Mouse (Mus musculus): Measurements from ENCODE around the gene Gm20431.

The Gm20431 gene

DNA sequence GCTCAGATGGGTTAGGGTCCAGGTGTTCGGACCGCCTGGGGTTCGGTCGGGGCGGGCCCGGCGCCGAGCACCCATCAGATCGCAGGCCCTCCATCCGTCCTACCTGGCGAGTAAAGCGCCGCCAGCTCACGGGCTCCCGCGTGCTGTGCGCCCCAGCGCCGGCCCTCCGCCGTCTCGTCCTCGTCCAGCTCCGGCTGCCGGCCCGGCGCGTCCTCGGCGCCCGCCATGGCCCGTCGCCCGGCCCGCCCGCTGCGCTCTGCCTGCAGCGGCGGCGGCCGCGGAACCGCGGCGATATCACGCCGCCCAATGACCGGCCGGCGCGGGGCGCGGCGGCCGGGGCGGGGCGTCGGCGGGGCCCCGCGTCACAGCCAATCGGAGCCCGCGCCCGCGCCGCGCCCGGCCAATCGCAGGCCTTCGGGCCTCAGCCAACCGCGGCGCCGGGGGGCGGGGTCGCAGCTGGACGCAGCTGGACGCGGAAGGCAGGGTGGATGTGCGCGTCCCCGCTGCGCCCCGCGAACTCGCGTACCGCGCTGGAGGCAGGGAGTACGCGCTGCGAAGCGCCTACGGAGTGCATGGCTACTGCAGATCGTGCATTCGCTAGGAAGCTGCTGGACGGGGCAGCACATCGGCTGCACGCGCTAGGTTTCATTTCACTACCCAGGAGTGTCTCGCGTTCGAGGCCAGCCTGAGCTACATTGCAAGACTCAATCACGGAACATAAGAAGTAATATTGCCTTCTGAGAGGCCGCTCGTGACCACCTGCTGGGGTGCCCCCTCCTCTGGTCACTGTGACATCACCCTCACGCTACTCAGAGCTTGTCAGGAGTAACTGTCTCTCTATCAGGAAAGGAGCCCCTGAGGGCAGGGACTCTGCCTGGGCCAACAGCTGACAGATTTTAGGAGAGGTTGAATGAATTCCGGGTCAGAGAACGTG, at the start of gene Gm20431:
Gene Gm20431 (minus strand): TSS at position 227 of the 934 bp plus-strand sequence.
- in situ Hi-C loops (cut with MseI, MboI), result no loop called here

DNA sequence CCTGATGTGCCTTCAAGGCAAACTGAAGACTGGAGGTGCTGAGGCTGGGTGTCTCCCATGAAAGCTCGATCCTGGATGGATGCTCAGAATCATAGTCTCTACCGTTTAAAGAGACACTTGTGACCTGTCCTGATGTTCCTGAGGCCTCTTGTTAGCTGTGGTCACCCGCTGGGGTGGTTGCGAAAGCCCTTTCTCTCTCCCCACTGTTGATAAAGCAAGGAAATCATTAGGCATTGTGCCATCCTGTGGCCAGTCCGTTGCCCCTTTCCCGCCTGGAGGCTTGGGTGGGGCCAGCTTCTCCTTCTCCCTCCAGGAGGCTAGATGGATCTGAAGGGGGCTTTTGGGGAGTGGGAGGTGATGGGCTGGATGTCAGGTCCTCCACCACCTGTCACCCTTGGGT, 49.3 kb upstream of the Gm20431 start:
- in situ Hi-C loops (cut with MseI, MboI), result no loop called here

DNA sequence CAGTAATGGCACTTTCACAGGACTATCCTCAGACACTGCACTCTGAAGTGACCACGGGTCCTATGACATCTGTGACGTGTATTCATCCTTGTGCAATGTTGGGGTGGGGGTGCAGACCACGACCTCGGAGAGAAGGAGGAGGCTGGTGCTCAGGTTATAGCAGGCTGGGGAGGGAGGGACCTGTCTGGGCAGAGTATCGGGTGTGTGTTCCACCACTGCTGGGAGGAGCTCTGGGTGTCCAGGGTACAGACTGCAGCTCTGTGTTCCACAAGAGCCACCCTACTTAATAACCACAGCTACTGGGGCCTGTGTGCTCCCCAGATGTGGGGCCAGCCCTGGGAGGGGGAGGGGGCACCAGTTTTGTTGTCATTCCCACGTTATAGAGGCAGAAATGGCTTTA, 48.7 kb upstream of the Gm20431 start:
- in situ Hi-C loops (cut with MseI, MboI), result no loop called here

DNA sequence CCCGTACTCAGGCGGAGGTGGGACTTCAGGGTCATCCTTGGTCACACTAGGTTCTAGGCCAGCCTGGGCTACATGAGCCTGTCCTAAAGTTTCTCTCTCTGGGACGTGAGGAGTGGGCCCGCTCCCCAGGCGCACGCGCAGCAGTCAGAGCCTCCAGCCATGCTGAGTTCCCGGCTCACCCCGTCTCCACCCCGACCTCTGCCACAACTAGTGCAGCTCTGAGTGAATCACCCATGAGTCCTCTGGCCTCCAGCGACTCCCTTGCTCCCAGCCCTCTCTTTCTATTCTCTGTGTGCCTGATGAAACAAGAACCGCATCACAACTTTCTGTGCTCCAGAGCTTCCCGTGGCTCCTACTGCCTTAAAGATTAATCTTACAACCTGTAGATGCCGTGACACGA, 47.1 kb upstream of the Gm20431 start:
- in situ Hi-C loops (cut with MseI, MboI), result no loop called here

DNA sequence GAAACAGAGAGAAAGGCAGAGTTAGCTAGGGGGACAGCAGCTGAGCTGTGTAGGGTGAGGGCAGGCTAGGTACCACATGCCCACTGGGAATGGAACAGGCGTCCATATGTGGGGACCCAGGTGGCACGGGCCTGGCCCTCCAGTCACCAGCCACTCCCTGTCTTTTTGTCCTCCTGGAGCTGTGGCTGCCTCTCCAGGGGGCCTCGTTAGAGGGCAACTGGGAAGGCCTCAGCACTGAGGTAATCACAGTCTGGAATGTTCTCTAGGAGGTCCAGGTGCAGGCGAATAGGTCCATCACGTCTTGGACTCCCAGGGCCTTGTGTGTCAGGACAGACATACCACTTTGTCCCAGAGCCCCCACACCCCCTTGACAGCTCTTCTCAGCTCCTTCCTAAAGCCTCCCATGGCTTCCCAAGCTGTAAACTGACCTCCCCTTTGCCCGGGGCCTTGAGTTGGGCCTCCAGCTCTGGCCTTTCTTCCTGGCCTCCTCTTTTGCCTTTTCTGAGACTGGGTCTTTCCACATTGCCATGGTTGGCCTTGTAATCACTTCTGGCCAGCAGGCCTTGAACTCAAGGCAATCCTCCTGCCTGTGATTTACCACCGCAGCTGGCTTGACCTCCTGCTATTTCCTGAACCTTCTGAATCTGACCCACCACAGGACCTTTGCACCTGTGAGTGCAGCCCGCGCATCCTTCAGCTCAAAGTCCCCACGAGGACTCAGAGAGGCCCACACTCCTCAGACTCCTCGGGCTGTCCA, 45.1 kb upstream of the Gm20431 start:
- in situ Hi-C loops (cut with MseI, MboI), result no loop called here

DNA sequence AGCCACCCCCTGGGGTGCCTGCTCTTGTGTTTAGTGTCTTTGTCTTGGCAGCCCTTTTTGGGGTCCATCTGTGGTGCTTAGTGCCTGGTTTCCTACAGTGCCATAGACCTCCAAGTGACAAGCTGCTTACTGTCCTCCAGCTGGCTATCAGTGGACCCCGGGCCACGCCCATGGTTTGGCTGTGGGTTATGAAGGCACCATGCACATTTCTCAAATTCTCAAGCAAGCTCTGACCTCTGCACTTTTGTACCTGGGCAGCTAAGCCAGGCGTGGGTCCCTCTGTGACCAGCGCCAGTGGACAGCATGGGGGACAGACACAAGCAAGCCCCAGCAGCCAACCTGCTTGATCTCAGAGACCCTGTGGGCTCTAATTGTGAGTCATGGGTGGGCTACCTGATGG, 43.1 kb upstream of the Gm20431 start:
- in situ Hi-C loops (cut with MseI, MboI), result no loop called here

DNA sequence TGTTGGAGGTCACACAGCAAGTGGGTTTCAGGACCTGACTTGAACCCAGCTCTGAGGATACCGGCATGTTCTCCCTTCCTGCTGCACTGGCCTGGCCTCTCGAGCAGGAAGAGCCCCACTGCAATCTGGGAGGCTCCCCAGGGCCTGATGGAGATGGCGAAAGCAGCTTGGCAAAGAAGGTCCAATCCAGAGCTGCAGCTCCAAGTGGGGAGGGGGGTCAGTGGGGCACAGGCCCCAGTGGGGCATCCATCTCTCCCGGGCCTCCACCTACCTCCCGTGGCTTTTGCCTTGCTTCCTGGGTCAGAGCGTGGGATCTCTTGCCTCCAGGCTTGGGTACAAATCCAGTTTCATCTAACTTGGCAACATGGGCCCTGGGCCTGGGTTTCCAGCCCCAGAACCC, 40.8 kb upstream of the Gm20431 start:
- in situ Hi-C loops (cut with MseI, MboI), result no loop called here

DNA sequence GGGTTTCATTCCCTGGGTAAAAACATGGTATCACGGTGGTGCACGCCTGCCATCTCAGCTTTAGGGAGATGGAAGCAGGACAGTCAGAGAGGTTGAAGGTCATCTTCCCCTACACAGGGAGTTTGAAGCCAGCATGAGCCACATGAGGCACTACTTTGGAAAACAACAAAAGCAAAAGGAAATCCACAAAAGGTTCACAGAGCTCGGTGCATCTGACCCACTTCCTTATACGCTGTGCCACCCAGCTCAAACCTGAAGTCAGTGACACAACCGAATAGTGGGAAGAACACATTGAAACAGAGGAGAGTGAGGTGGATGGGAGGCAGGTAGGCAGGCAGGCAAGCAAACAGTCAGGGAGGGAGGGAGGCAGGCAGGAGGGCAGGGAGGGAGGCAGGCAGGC, 40.2 kb upstream of the Gm20431 start:
- in situ Hi-C loops (cut with MseI, MboI), result no loop called here

DNA sequence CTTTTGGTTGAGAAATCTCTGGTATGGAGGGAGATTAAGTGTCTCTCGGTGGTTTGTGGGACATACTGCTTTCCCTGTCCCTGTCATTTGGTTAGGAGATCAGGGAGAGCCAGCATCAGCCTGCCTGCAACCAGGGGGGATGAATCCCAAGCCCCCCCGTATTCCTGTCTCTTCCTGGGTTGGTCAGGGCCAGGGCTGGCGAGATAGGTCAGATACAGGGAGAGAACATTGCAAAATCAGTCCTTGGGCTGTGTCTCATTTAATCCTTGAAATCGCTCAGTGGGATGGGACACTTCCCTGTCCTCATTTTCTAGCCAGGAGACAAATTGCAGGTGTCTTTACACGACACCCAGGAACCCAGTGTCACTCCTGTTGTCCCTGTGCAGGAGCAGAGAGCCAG, 38.7 kb upstream of the Gm20431 start:
- in situ Hi-C loops (cut with MseI, MboI), result no loop called here

DNA sequence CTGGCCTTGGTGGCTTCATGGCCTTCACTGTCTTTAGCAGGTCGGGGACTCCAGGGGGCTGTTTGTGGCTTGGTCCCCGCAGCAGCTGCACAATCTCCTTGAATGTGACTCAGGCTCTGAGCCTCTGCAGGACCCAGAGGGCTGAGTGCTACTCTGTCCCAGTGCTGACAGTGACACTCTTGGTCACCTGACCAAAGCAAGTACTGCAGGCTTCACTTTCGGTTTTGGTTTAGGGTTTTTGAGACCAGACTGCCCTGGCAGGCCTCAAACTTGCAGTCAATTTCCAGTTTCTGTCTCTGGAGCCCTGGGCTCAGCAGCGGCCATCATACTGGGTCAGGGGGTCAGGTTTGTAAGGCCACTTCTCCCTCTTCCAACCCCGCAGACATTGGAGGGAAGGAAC, 36.6 kb upstream of the Gm20431 start:
- in situ Hi-C loops (cut with MseI, MboI), result no loop called here

DNA sequence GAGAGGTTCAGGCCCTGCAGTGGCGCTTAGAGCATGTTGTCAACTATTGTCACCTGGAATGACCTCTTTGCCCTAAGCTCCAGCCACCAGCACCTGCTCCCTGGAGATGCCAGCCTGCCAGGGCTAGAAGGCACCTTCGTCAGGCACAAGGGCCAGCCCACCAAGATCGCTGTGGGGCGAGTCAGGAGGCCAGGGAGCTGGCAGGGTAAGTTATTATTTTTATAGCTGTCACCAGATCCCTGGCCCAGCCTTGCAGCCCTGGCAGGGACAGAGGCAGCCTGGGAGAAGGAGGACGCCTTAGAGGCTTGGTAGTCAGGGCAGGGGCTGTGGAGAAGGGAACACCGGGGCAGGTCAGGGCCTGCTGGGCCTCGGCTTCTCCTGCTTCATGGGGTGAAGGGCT, 34.8 kb upstream of the Gm20431 start:
- in situ Hi-C loops (cut with MseI, MboI), result no loop called here

DNA sequence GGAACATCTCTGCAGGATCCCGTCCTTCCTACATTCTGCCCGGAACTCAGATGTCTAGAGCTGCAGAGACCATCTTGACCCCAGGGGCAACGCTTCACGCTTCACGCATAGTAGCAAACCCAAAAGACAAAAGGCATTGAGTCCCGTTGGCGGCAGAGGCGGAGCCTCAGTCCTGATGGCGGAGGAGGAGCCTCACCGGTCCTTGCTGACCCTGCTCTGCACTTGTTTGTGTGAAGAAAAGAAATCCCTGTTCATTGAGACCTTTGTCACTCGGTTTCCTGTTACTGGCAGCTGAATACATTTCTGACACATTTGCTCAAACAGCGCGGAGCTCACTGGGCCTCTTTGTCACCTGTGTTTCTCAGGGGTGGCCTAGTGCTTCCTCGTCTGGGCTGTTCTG, 34.2 kb upstream of the Gm20431 start:
- in situ Hi-C loops (cut with MseI, MboI), result no loop called here

DNA sequence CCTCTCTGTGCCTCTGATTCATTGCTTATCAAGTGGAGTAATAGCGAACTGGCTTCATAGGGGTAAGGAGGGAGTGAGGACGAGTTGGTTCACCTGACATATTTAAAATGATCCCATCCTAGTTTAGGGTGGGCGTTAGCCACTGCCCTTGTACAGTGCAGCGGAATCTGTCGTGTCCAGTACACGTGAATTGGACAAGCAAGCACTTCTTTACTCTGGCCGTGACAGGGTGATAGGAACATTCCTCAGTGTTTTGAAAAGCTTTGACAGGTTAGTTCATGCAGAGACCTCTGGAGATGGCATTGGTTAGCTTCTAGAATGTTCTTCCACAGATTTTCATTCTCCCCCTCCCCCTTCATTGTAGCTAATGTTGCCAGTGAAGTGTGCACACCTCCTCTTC, 33.7 kb upstream of the Gm20431 start:
- in situ Hi-C loops (cut with MseI, MboI), result no loop called here

DNA sequence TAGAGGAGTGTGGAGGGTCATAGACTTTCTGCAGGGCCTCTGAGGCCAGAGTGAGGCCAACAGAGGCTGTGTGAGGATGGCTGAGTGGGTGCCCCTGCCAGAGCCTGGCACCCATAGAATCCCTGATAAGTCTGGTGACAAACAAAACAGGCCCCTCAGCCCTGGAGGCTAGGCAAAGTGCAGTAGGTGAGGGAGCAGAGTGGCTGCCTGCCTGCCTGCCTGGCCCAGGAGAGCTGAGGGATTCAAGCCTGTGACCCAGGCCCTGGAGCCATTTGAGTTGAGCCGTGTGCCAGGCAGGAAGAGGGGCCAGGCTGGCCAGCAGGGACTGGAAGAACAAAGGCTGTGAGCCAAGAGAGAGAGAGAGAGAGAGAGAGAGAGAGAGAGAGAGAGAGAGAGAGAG, 32.9 kb upstream of the Gm20431 start:
- in situ Hi-C loops (cut with MseI, MboI), result no loop called here

DNA sequence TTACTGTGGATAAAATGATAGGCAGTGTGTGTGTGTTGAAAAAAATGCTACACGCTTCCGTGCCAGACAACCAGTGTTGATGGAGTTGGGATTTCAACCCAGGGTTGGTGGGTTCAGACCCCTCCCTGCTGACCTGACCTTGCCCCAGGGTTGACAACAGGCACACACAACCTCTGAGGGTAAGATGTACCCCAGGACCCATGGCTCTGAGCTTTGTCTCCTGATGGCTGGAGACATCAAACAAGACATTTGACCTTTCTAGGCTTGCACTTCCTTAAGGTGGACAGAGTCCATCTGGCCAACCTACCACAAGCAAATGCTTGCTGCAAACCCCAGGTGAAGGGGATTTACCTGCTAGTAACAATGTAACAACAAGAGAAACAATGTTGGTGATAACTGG, 32.2 kb upstream of the Gm20431 start:
- in situ Hi-C loops (cut with MseI, MboI), result no loop called here

DNA sequence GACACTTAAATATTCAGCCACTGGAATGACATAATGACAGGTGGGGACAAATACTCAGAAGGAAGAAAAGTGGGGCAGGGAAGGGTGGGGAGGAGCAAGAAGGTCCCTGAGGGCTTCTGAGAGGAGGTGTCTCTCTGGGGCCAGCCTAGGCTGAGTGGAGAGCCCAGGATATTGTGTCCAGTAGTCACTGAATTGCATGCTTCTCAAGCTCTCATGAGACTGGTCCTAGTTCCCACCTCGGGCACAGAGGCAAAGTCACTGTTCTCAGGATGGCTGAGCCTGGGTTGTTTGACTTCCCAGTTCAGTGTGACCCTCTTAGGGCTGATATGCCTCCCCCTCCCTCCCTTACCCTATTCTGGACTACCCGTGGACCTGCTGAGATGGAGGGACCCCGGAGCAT, 31.5 kb upstream of the Gm20431 start:
- in situ Hi-C loops (cut with MseI, MboI), result no loop called here

DNA sequence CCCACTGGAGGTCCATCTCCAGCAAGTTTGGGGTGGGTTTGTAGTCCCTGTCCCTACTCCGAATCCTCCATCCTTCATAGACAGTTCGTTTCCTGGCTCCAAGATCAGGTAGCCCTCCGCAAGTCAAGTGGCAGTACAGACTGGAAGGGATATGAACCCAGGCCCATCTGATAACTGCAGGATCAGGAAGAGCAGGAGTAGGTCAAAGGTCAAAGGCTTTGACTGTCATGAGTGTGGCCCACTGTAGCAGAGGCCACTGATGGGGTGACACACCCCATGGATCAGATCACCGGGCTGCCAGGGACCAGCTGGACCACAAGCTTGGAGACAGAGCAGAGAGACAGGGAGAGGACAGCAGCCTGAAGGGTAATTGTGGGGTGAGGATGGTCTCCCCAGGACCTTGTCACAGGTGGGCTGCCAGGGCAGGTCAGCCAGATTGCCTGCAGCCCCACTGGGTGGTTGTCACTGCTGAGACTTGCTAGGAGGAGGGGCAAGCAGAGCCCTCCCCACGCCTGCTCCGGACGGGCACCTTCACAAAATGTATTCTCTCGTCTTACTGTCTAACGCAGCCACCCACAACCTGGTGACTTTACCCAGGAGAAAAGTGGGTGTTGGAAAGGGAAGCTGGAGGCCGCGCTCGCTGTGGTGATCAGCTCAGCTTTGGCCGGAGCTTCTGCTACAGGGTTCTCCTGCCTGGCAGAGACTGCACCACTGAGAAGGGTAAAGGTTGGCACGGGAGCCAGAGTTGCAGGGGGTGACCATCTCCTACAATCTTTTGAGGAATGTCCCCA, 30.8 kb upstream of the Gm20431 start:
- in situ Hi-C loops (cut with MseI, MboI), result no loop called here

DNA sequence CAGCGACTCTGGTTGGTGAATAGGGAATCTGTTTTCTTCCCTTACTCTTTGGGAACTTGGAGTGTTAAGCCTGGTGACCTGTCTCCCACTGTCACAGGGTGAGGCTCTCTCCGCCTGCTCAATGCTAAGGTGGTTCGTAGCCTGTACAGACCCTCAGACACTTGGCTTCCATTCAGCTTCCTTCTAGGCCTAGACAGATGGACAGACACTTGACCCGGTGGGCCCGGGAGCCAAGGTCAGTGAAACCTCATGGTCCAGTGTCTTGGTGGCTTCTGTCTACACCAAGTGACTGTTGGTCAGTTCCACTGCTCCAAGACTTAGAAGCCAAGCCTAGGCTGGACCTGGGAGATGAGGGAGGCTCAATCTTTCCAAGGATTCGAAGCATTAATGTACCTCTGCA, 30.1 kb upstream of the Gm20431 start:
- in situ Hi-C loops (cut with MseI, MboI), result no loop called here

DNA sequence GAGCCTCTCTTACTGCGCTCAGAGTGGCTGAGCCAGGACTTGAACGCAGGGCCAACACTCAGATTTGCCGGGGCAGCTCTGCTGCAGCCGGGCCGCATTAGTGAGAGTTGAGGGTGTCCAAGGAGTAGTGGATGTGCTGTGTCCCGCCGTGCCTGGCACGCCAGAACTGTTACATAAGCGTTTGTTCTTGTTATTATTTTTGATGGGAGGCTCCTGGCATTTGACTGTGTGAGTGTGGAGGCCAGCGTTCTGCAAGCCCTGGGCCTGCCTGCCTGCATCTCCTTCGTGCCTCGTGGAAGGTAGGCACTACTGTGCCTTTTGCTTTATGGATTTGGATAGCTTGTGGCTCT, 29.6 kb upstream of the Gm20431 start:
- in situ Hi-C loops (cut with MseI, MboI), result no loop called here

DNA sequence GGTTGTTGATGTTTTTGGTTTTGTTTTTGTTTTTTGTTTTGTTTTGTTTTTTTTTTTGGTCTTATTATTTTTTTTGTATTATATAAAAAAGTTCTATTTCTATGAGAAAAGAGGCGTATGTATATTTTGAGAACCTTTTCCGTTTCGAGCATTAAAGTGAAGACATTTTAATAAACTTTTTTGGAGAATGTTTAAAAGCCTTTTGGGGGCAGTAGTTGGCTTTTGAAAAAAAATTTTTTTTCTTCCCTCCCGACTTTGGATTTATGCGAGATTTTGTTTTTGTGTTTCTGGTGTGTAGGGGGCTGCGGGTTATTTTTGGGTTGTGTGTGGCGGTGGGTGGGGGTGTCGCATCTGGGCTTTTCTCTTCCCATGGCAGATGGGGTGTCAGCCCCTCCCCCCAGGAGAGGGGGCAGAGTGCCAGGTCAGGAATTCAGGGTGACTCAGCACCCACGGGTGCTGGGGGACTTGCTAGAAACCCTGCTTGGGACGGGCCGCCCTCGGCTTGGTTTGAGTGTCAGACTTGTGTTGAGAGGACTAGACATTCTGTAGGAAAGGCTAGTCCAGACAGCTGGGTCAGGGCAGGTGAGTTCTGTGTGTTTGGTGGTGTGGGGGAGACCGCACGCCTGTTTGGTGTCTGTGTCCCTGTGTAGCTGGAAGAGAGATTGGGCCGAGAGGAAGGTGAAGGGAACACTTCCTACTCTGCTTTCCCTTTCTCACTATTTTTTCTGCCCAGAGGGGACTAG, 29.1 kb upstream of the Gm20431 start:
- in situ Hi-C loops (cut with MseI, MboI), result no loop called here

DNA sequence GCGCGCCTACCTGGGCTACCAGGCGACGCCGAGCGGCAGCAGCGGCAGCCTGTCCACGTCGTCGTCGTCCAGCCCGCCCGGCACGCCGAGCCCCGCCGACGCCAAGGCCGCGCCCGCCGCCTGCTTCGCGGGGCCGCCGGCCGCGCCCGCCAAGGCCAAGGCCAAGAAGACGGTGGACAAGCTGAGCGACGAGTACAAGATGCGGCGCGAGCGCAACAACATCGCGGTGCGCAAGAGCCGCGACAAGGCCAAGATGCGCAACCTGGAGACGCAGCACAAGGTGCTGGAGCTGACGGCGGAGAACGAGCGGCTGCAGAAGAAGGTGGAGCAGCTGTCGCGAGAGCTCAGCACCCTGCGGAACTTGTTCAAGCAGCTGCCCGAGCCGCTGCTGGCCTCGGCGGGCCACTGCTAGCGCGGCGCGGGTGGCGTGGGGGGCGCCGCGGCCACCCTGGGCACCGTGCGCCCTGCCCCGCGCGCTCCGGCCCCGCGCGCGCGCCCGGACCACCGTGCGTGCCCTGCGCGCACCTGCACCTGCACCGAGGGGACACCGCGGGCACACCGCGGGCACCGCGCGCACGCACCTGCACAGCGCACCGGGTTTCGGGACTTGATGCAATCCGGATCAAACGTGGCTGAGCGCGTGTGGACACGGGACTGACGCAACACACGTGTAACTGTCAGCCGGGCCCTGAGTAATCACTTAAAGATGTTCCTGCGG, 28.4 kb upstream of the Gm20431 start, which contains the start of gene Tmem189:
Gene Tmem189 (minus strand): TSS at position 322 of the 718 bp plus-strand sequence.
- in situ Hi-C loops (cut with MseI, MboI), result loop anchor here (5.0 kb wide), 1 partner anchor 203 kb away; no protein-coding TSS in a partner anchor
